Mouse (Mus musculus) layer of hippocampus, postnatal 25 days (tissue): Measurements from ENCODE around the gene Rpl19. TPM values are rescaled to one million over a fixed set of nuclear protein-coding genes. Genes with fewer than 3 reads are reported as not detected.

Source experiments
- DNase-seq, 2 experiments: peaks; one replicate each; pipeline ENCODE4 v3.0.0; 2022; ENCODE audit warnings: mixed read lengths in 2 of 2, low spot score in 1 of 2; ENCODE audit errors: extremely low spot score in 1 of 2
- total RNA-seq, 2 experiments: library from RNA; stranded (reverse); gene quantifications; 2 replicates each; pipeline ENCODE4 v1.2.3; 2021

Rpl19 gene
- 100 to 1,000 TPM; 567 to 626 TPM for total RNA-seq

GRCm38 (mm10) chr11:98026570-98027296, at the start of gene Rpl19:
Rpl19 (plus strand) TSS chr11:98026710.
- peak; percentile 91 to 92 for DNase-seq

GRCm38 (mm10) chr11:97977797-97978196, 48.7 kb upstream of the Rpl19 start:
- no peak for DNase-seq

- DNase-seq, result no peak
Measured at GRCm38 (mm10) chr11:97978392-97978791, 48.1 kb upstream of the Rpl19 start.

- no peak for DNase-seq
Measured at GRCm38 (mm10) chr11:97979824-97980495, 46.5 kb upstream of the Rpl19 start.

GRCm38 (mm10) chr11:97980531-97980966, 46.0 kb upstream of the Rpl19 start:
- DNase-seq, result no peak

- no peak for DNase-seq
Measured at GRCm38 (mm10) chr11:97982721-97983120, 43.8 kb upstream of the Rpl19 start.

- no peak for DNase-seq
Measured at GRCm38 (mm10) chr11:97983506-97983905, 43.0 kb upstream of the Rpl19 start.

- no peak for DNase-seq
Measured at GRCm38 (mm10) chr11:97983983-97984382, 42.5 kb upstream of the Rpl19 start.

- DNase-seq, result no peak
Measured at GRCm38 (mm10) chr11:97985727-97986677, 40.5 kb upstream of the Rpl19 start, which contains the start of gene Plxdc1. Plxdc1 (minus strand) TSS chr11:97986444.

- DNase-seq, result no peak
Measured at GRCm38 (mm10) chr11:97986738-97987465, 39.6 kb upstream of the Rpl19 start.

- peak; percentile 98 to 99 for DNase-seq
Measured at GRCm38 (mm10) chr11:97987551-97988526, 38.7 kb upstream of the Rpl19 start.

GRCm38 (mm10) chr11:97988530-97989096, 37.9 kb upstream of the Rpl19 start:
- peak; percentile 70 to 79 for DNase-seq

GRCm38 (mm10) chr11:97994539-97995100, 31.9 kb upstream of the Rpl19 start:
- DNase-seq, result peak in 1 of 2 experiments; percentile 77

GRCm38 (mm10) chr11:97995564-97996288, 30.8 kb upstream of the Rpl19 start, which contains the start of gene Arl5c:
Arl5c (minus strand) TSS chr11:97996181.
- no peak for DNase-seq

GRCm38 (mm10) chr11:97996691-97997090, 29.8 kb upstream of the Rpl19 start:
- no peak for DNase-seq

- DNase-seq, result no peak
Measured at GRCm38 (mm10) chr11:97997387-97997960, 29.0 kb upstream of the Rpl19 start.
